Mouse (Mus musculus): ENCODE data around the gene Cnot6. TPM values are rescaled to one million over a fixed set of nuclear protein-coding genes. Genes with fewer than 3 reads are reported as not detected.

Cnot6 gene
- polyA plus RNA-seq (2016; fragmentation: Nextera tagmentation; extraction: Ambion mirVana): 85.9 and 90.0 TPM in 2 replicates

GRCm38 (mm10) chr11:49712555-49713335 is at the start of gene Cnot6:
TSS of gene Cnot6 (minus strand) at chr11:49712723.
- no peaks in the 10 kb centered on the region for H3K9me3 ChIP-seq
- 1% methylated on average over 65 of the region's 65 CpGs for WGBS
- ATAC-seq (ENCODE audit: insufficient number of reproducible peaks, insufficient read depth, low FRiP score, low TSS enrichment): peak; percentile 95

GRCm38 (mm10) chr11:49761130-49761529 is 48.6 kb upstream of the Cnot6 start:
- Histone ChIP-seq H3K4me1 (peaks cover 17% of the 10 kb centered on the region), H3K4me2 (replicated peaks) (no peak overlapping the region), H3K4me3 (no peak overlapping the region), H3K36me3 (no peaks in the 10 kb centered on the region), H3K9me3 (no peaks in the 10 kb centered on the region), H3K27me3 (no peaks in the 10 kb centered on the region), H3K27ac (no peak overlapping the region), H3K9ac (no peak overlapping the region)
- ATAC-seq (ENCODE audit: insufficient number of reproducible peaks, insufficient read depth, low FRiP score, low TSS enrichment): no peak
- WGBS: 61% methylated on average over 5 of the region's 5 CpGs

More at GRCm38 (mm10) chr11:49712555-49713335, at the start of gene Cnot6:
- Histone ChIP-seq H3K4me1 (peaks cover 19% of the 10 kb centered on the region; the same call in 1 of the 2 replicates), H3K9ac (peak within 1 kb of the TSS; percentile 99), H3K27ac (peak within 1 kb of the TSS; percentile 96), H3K36me3 (peaks cover 3% of the 10 kb centered on the region; the same call in 1 of the 2 replicates), H3K4me3 (peak within 1 kb of the TSS; percentile 95), H3K27me3 (no peaks in the 10 kb centered on the region), H3K4me2 (replicated peaks) (peak within 1 kb of the TSS; percentile 71)

GRCm38 (mm10) chr11:49758096-49758495 is 45.6 kb upstream of the Cnot6 start:
- ATAC-seq (ENCODE audit: insufficient number of reproducible peaks, insufficient read depth, low FRiP score, low TSS enrichment): no peak
- Histone ChIP-seq H3K27me3 (no peaks in the 10 kb centered on the region), H3K27ac (no peak overlapping the region), H3K36me3 (no peaks in the 10 kb centered on the region), H3K4me3 (no peak overlapping the region), H3K4me2 (replicated peaks) (no peak overlapping the region), H3K9ac (no peak overlapping the region), H3K9me3 (no peaks in the 10 kb centered on the region), H3K4me1 (peaks cover 5% of the 10 kb centered on the region; the same call in 1 of the 2 replicates)
- 92% methylated on average over 3 of the region's 3 CpGs for WGBS

- Histone ChIP-seq H3K27ac (no peak overlapping the region), H3K36me3 (no peaks in the 10 kb centered on the region), H3K4me1 (peaks cover 5% of the 10 kb centered on the region; the same call in 1 of the 2 replicates), H3K9ac (no peak overlapping the region), H3K4me2 (replicated peaks) (no peak overlapping the region), H3K4me3 (no peak overlapping the region), H3K9me3 (no peaks in the 10 kb centered on the region), H3K27me3 (no peaks in the 10 kb centered on the region)
- no peak for ATAC-seq (ENCODE audit: insufficient number of reproducible peaks, insufficient read depth, low FRiP score, low TSS enrichment)
- WGBS: 50% methylated on average over 12 of the region's 12 CpGs
These were observed 42.6 kb upstream of the Cnot6 start for GRCm38 (mm10) chr11:49754958-49755665.

GRCm38 (mm10) chr11:49746756-49747155 is 34.2 kb upstream of the Cnot6 start:
- H3K4me1 ChIP-seq: no peaks in the 10 kb centered on the region
- H3K4me2 ChIP-seq (replicated peaks): no peak overlapping the region
- no peak overlapping the region for H3K9ac ChIP-seq
- H3K9me3 ChIP-seq: no peaks in the 10 kb centered on the region
- no peak overlapping the region for H3K4me3 ChIP-seq
- no peak overlapping the region for H3K27ac ChIP-seq
- WGBS: 96% methylated on average over 1 of the region's 1 CpGs
- no peaks in the 10 kb centered on the region for H3K27me3 ChIP-seq
- H3K36me3 ChIP-seq: no peaks in the 10 kb centered on the region
- no peak for ATAC-seq (ENCODE audit: insufficient number of reproducible peaks, insufficient read depth, low FRiP score, low TSS enrichment)

- 71% methylated on average over 3 of the region's 3 CpGs for WGBS
- no peak overlapping the region for H3K27ac ChIP-seq
- H3K36me3 ChIP-seq: no peaks in the 10 kb centered on the region
- ATAC-seq (ENCODE audit: insufficient number of reproducible peaks, insufficient read depth, low FRiP score, low TSS enrichment): no peak
- no peaks in the 10 kb centered on the region for H3K9me3 ChIP-seq
- no peaks in the 10 kb centered on the region for H3K4me1 ChIP-seq
- no peak overlapping the region for H3K4me3 ChIP-seq
- no peak overlapping the region for H3K4me2 ChIP-seq (replicated peaks)
- H3K27me3 ChIP-seq: no peaks in the 10 kb centered on the region
- H3K9ac ChIP-seq: no peak overlapping the region
These were observed 33.3 kb upstream of the Cnot6 start for GRCm38 (mm10) chr11:49745839-49746238.

GRCm38 (mm10) chr11:49744981-49745380 is 32.5 kb upstream of the Cnot6 start:
- H3K4me1 ChIP-seq: no peaks in the 10 kb centered on the region
- no peak overlapping the region for H3K4me2 ChIP-seq (replicated peaks)
- no peak for ATAC-seq (ENCODE audit: insufficient number of reproducible peaks, insufficient read depth, low FRiP score, low TSS enrichment)
- H3K27ac ChIP-seq: no peak overlapping the region
- no peaks in the 10 kb centered on the region for H3K9me3 ChIP-seq
- H3K9ac ChIP-seq: no peak overlapping the region
- H3K27me3 ChIP-seq: no peaks in the 10 kb centered on the region
- no peaks in the 10 kb centered on the region for H3K36me3 ChIP-seq
- no peak overlapping the region for H3K4me3 ChIP-seq

- no peaks in the 10 kb centered on the region for H3K36me3 ChIP-seq
- H3K4me2 ChIP-seq (replicated peaks): no peak overlapping the region
- ATAC-seq (ENCODE audit: insufficient number of reproducible peaks, insufficient read depth, low FRiP score, low TSS enrichment): no peak
- no peaks in the 10 kb centered on the region for H3K27me3 ChIP-seq
- no peak overlapping the region for H3K9ac ChIP-seq
- H3K4me3 ChIP-seq: no peak overlapping the region
- H3K4me1 ChIP-seq: no peaks in the 10 kb centered on the region
- H3K9me3 ChIP-seq: no peaks in the 10 kb centered on the region
- 81% methylated on average over 7 of the region's 7 CpGs for WGBS
- no peak overlapping the region for H3K27ac ChIP-seq
These were observed 31.1 kb upstream of the Cnot6 start for GRCm38 (mm10) chr11:49743634-49744033.

GRCm38 (mm10) chr11:49742248-49742647 is 29.7 kb upstream of the Cnot6 start:
- no peak for ATAC-seq (ENCODE audit: insufficient number of reproducible peaks, insufficient read depth, low FRiP score, low TSS enrichment)
- WGBS: 79% methylated on average over 8 of the region's 8 CpGs
- Histone ChIP-seq H3K27me3 (no peaks in the 10 kb centered on the region), H3K4me3 (no peak overlapping the region), H3K4me1 (no peaks in the 10 kb centered on the region), H3K9ac (no peak overlapping the region), H3K36me3 (no peaks in the 10 kb centered on the region), H3K4me2 (replicated peaks) (no peak overlapping the region), H3K9me3 (no peaks in the 10 kb centered on the region), H3K27ac (no peak overlapping the region)

GRCm38 (mm10) chr11:49739776-49740175 is 27.3 kb upstream of the Cnot6 start:
- Histone ChIP-seq H3K9ac (no peak overlapping the region), H3K36me3 (no peaks in the 10 kb centered on the region), H3K27ac (no peak overlapping the region), H3K4me2 (replicated peaks) (no peak overlapping the region), H3K9me3 (no peaks in the 10 kb centered on the region), H3K4me3 (no peak overlapping the region), H3K4me1 (no peaks in the 10 kb centered on the region), H3K27me3 (no peaks in the 10 kb centered on the region)
- WGBS: 65% methylated on average over 3 of the region's 3 CpGs
- no peak for ATAC-seq (ENCODE audit: insufficient number of reproducible peaks, insufficient read depth, low FRiP score, low TSS enrichment)

GRCm38 (mm10) chr11:49738659-49739406 is 26.3 kb upstream of the Cnot6 start:
- H3K27ac ChIP-seq: no peak overlapping the region
- H3K9me3 ChIP-seq: no peaks in the 10 kb centered on the region
- no peak for ATAC-seq (ENCODE audit: insufficient number of reproducible peaks, insufficient read depth, low FRiP score, low TSS enrichment)

More at GRCm38 (mm10) chr11:49738659-49739406, 26.3 kb upstream of the Cnot6 start:
- 81% methylated on average over 11 of the region's 11 CpGs for WGBS
- Histone ChIP-seq H3K4me1 (no peaks in the 10 kb centered on the region), H3K9ac (no peak overlapping the region), H3K4me3 (no peak overlapping the region), H3K27me3 (no peaks in the 10 kb centered on the region), H3K36me3 (no peaks in the 10 kb centered on the region), H3K4me2 (replicated peaks) (no peak overlapping the region)

All from embryonic facial prominence, embryonic 12.5 days (tissue).